Mouse (Mus musculus) stomach, postnatal 0 days (tissue): ENCODE data around the gene Hoxb4. TPM values are rescaled to one million over a fixed set of nuclear protein-coding genes. Genes with fewer than 3 reads are reported as not detected.

Experiments
- ATAC-seq: fragments of 200-750 bp; cut with Nextera tagmentation; 2 replicates; pipeline ENCODE4 v1.8.0; 2017; ENCODE audit not compliant: low FRiP score, low TSS enrichment
- DNase-seq: peaks from one replicate; pipeline ENCODE4 v3.0.0-alpha.2; 2016; ENCODE audit warnings: low spot score
- H3K27ac ChIP-seq: fragments of 300-500 bp; sonication (generic); replicated peaks from 2 replicates; pipeline ENCODE4 v1.5.1; 2014; ENCODE audit warnings: mild to moderate bottlenecking, control low read depth
- H3K27me3 ChIP-seq: fragments of 300-500 bp; sonication (generic); 2 replicates; pipeline ENCODE4 v1.6.1; 2014; ENCODE audit warnings: low read length; ENCODE audit not compliant: control insufficient read depth, insufficient read depth
- H3K36me3 ChIP-seq: fragments of 300-500 bp; sonication (generic); 2 replicates; pipeline ENCODE4 v1.6.1; 2014; ENCODE audit warnings: low read length, mixed read lengths; ENCODE audit not compliant: control insufficient read depth, insufficient read depth
- H3K4me1 ChIP-seq: fragments of 300-500 bp; sonication (generic); replicated peaks from 2 replicates; pipeline ENCODE4 v1.6.1; 2014; ENCODE audit warnings: antibody characterized with exemption; ENCODE audit not compliant: control insufficient read depth, insufficient read depth
- H3K4me2 ChIP-seq: fragments of 300-500 bp; sonication (generic); replicated peaks from 2 replicates; pipeline ENCODE4 v1.6.1; 2014; ENCODE audit warnings: low read depth, mild to moderate bottlenecking, control low read depth, moderate library complexity
- H3K4me3 ChIP-seq: fragments of 300-500 bp; sonication (generic); 2 replicates; pipeline ENCODE4 v1.5.1; 2014; ENCODE audit warnings: low read depth, low read length, control low read depth
- H3K9ac ChIP-seq: fragments of 300-500 bp; sonication (generic); 2 replicates; pipeline ENCODE4 v1.6.1; 2014; ENCODE audit warnings: mild to moderate bottlenecking, low read length, control low read depth, mixed read lengths
- H3K9me3 ChIP-seq: fragments of 300-500 bp; sonication (generic); 2 replicates; pipeline ENCODE4 v1.6.1; 2016; ENCODE audit warnings: low read length; ENCODE audit not compliant: control insufficient read depth
- CTCF ChIP-seq: IDR thresholded peaks from 2 replicates; pipeline ENCODE4 v1.5.1; 2016; ENCODE audit warnings: antibody characterized with exemption, low read depth, mild to moderate bottlenecking, moderate library complexity
- EP300 ChIP-seq: optimal IDR thresholded peaks from 2 replicates; pipeline ENCODE3; 2016; ENCODE audit warnings: antibody characterized with exemption
- WGBS: fragments of 180-500 bp; shearing (Covaris S2); extraction: QIAGEN DNeasy Blood & Tissue Kit; methylation state at CpG from one replicate; pipeline ENCODE4 v1.1.7; 2014; 5-methylcytosine and 5-hydroxymethylcytosine counted together
- polyA plus RNA-seq: library from polyadenylated mRNA; unstranded; fragments of >200 nt; fragmentation: Nextera tagmentation; extraction: Ambion mirVana; gene quantifications from 2 replicates; pipeline ENCODE4 v1.2.1, GENCODE M21; 2015

Hoxb4 gene
- polyA plus RNA-seq, 1 experiment from 2014 or later: 1.6 TPM

- H3K9ac ChIP-seq: peak overlapping the region; percentile 74
- peaks cover 13% of the 10 kb centered on the region for H3K4me1 ChIP-seq
- peak; percentile 30 for DNase-seq
Observed at GRCm38 (mm10) chr11:96340698-96341365, 22.8 kb downstream of the Hoxb4 start.

GRCm38 (mm10) chr11:96341701-96342575 is 23.9 kb downstream of the Hoxb4 start:
- H3K36me3 ChIP-seq: no peaks in the 10 kb centered on the region; the same call in 1 of the 2 replicates
- DNase-seq (peak; percentile 53), ATAC-seq (no peak)
- TF ChIP-seq EP300 (no peak), CTCF (peak; percentile 33)
- peaks cover 10% of the 10 kb centered on the region for H3K4me1 ChIP-seq
- H3K4me3 ChIP-seq: peak overlapping the region; percentile 48
- H3K9me3 ChIP-seq: no peaks in the 10 kb centered on the region
- peak overlapping the region; percentile 71 for H3K4me2 ChIP-seq
- H3K27me3 ChIP-seq: peaks cover 4% of the 10 kb centered on the region; the same call in 1 of the 2 replicates
- H3K27ac ChIP-seq: peak overlapping the region; percentile 94
- WGBS: 2% methylated on average over 40 of the region's 40 CpGs
- H3K9ac ChIP-seq: peak overlapping the region; percentile 82

More at GRCm38 (mm10) chr11:96340698-96341365, 22.8 kb downstream of the Hoxb4 start:
- H3K9me3 ChIP-seq: no peaks in the 10 kb centered on the region
- H3K36me3 ChIP-seq: no peaks in the 10 kb centered on the region
- no peak for TF ChIP-seq EP300
- no peak for TF ChIP-seq CTCF
- H3K4me3 ChIP-seq: peak overlapping the region; percentile 45
- peaks cover 4% of the 10 kb centered on the region; the same call in 1 of the 2 replicates for H3K27me3 ChIP-seq
- H3K4me2 ChIP-seq: peak overlapping the region; percentile 71
- peak overlapping the region; percentile 94 for H3K27ac ChIP-seq
- ATAC-seq: peak; percentile 58; the same call in 1 of the 2 replicates
- 2% methylated on average over 27 of the region's 36 CpGs for WGBS

- Histone ChIP-seq H3K4me2 (peak overlapping the region; percentile 71), H3K4me3 (peak overlapping the region; percentile 48), H3K4me1 (peaks cover 10% of the 10 kb centered on the region), H3K27ac (peak overlapping the region; percentile 94), H3K9ac (peak overlapping the region; percentile 82), H3K9me3 (no peaks in the 10 kb centered on the region), H3K27me3 (peaks cover 4% of the 10 kb centered on the region; the same call in 1 of the 2 replicates), H3K36me3 (no peaks in the 10 kb centered on the region; the same call in 1 of the 2 replicates)
- no peak for ATAC-seq
- 12% methylated on average over 4 of the region's 4 CpGs for WGBS
- no peak for DNase-seq
- TF ChIP-seq EP300 (no peak), CTCF (no peak)
Observed at GRCm38 (mm10) chr11:96342576-96342930, 24.5 kb downstream of the Hoxb4 start.

- no peak for ATAC-seq
- DNase-seq: no peak
- Histone ChIP-seq H3K27me3 (peaks cover 4% of the 10 kb centered on the region; the same call in 1 of the 2 replicates), H3K9ac (peak overlapping the region; percentile 82), H3K4me2 (peak overlapping the region; percentile 71), H3K4me3 (peak overlapping the region; percentile 22), H3K9me3 (no peaks in the 10 kb centered on the region), H3K27ac (peak overlapping the region; percentile 90), H3K36me3 (no peaks in the 10 kb centered on the region; the same call in 1 of the 2 replicates), H3K4me1 (peaks cover 8% of the 10 kb centered on the region)
- 28% methylated on average over 2 of the region's 2 CpGs for WGBS
- TF ChIP-seq EP300 (no peak), CTCF (no peak)
Observed at GRCm38 (mm10) chr11:96343206-96343745, 25.2 kb downstream of the Hoxb4 start.

- Histone ChIP-seq H3K9ac (peak overlapping the region; percentile 82), H3K27ac (peak overlapping the region; percentile 90), H3K4me1 (peaks cover 2% of the 10 kb centered on the region; the same call in 1 of the 2 replicates), H3K36me3 (no peaks in the 10 kb centered on the region; the same call in 1 of the 2 replicates), H3K4me2 (peak overlapping the region; percentile 71), H3K4me3 (peak overlapping the region; percentile 17; the same call in 1 of the 2 replicates), H3K9me3 (no peaks in the 10 kb centered on the region), H3K27me3 (peaks cover 4% of the 10 kb centered on the region; the same call in 1 of the 2 replicates)
- DNase-seq (peak; percentile 26), ATAC-seq (no peak)
- TF ChIP-seq CTCF: no peak
- no peak for TF ChIP-seq EP300
- 19% methylated on average over 33 of the region's 40 CpGs for WGBS
Observed at GRCm38 (mm10) chr11:96344061-96344877, 26.2 kb downstream of the Hoxb4 start.
